Mouse (Mus musculus) thymus, adult 2 months (tissue): Measurements from ENCODE around the gene Sema4a.

Experiments
- CTCF ChIP-seq: fragments of 200-500 bp; IDR thresholded peaks from 2 replicates; pipeline ENCODE4 v1.5.1; 2012; ENCODE audit warnings: mild to moderate bottlenecking, control low read depth, low read length, moderate library complexity, borderline replicate concordance; ENCODE audit not compliant: control insufficient read depth, poor library complexity, insufficient read depth; ENCODE audit errors: extremely low read depth
- POLR2A ChIP-seq: fragments of 200-500 bp; IDR thresholded peaks from 2 replicates; pipeline ENCODE4 v1.6.1; 2012; ENCODE audit warnings: mild to moderate bottlenecking, low read length, control low read depth, moderate library complexity; ENCODE audit not compliant: control insufficient read depth, poor library complexity, insufficient read depth; ENCODE audit errors: extremely low read depth

- TF ChIP-seq CTCF = no peak
- no peak for TF ChIP-seq POLR2A
Observed at GRCm38 (mm10) chr3:88479163-88479562, 18.2 kb upstream of the Sema4a start.
